Mouse (Mus musculus) hindbrain, embryonic 15.5 days (tissue): ENCODE measurements around the gene Gjd2. TPM values are rescaled to one million over a fixed set of nuclear protein-coding genes. Genes with fewer than 3 reads are reported as not detected.

ENCODE experiments used
- ATAC-seq: fragments of 200-750 bp; cut with Nextera tagmentation; 2 replicates; pipeline ENCODE4 v1.8.0; 2017; ENCODE audit warnings: low read depth, moderate number of reproducible peaks, moderate TSS enrichment; ENCODE audit not compliant: low FRiP score
- H3K27ac ChIP-seq: fragments of 300-500 bp; sonication (generic); replicated peaks from 2 replicates; pipeline ENCODE4 v1.5.1; 2015; ENCODE audit warnings: mild to moderate bottlenecking, inconsistent platforms
- H3K27me3 ChIP-seq: fragments of 300-500 bp; sonication (generic); 2 replicates; pipeline ENCODE4 v1.6.1; 2015; ENCODE audit warnings: control low read depth, inconsistent platforms
- H3K36me3 ChIP-seq: fragments of 300-500 bp; sonication (generic); 2 replicates; pipeline ENCODE4 v1.6.1; 2015; ENCODE audit warnings: control low read depth, inconsistent platforms
- H3K4me1 ChIP-seq: fragments of 300-500 bp; sonication (generic); replicated peaks from 2 replicates; pipeline ENCODE4 v1.6.1; 2015; ENCODE audit warnings: control low read depth, inconsistent platforms
- H3K4me2 ChIP-seq: fragments of 300-500 bp; sonication (generic); 2 replicates; pipeline ENCODE4 v1.6.1; 2015; ENCODE audit warnings: moderate library complexity, mild to moderate bottlenecking, inconsistent platforms
- H3K4me3 ChIP-seq: fragments of 300-500 bp; sonication (generic); 2 replicates; pipeline ENCODE4 v1.5.1; 2015; ENCODE audit warnings: mild to moderate bottlenecking, inconsistent platforms
- H3K9ac ChIP-seq: fragments of 300-500 bp; sonication (generic); 2 replicates; pipeline ENCODE4 v1.6.1; 2015; ENCODE audit warnings: inconsistent platforms
- H3K9me3 ChIP-seq: fragments of 300-500 bp; sonication (generic); 2 replicates; pipeline ENCODE4 v1.6.1; 2016; ENCODE audit warnings: control low read depth, inconsistent platforms
- WGBS: fragments of 180-500 bp; shearing (Covaris S2); methylation state at CpG from one replicate; pipeline ENCODE4 v1.1.7; 2015; 5-methylcytosine and 5-hydroxymethylcytosine counted together
- polyA plus RNA-seq: library from polyadenylated mRNA; unstranded; fragments of >200 nt; fragmentation: Nextera tagmentation; extraction: Ambion mirVana; gene quantifications from 2 replicates; pipeline ENCODE4 v1.2.1, GENCODE M21; 2015

The Gjd2 gene
- 10.9 and 11.8 TPM in 2 replicates for polyA plus RNA-seq

GRCm38 (mm10) chr2:114013295-114013771, at the start of gene Gjd2:
Gene Gjd2 (minus strand): TSS chr2:114013619.
- peak; percentile 84 for ATAC-seq
- no peaks in the 10 kb centered on the region for H3K27me3 ChIP-seq
- peak within 1 kb of the TSS; percentile 87 for H3K27ac ChIP-seq
- H3K9me3 ChIP-seq = no peaks in the 10 kb centered on the region
- WGBS = under 1% methylated on average over 59 of the region's 60 CpGs
- peak within 1 kb of the TSS; percentile 82 for H3K4me2 ChIP-seq
- peaks cover 17% of the 10 kb centered on the region for H3K4me1 ChIP-seq
- peak within 1 kb of the TSS; percentile 86 for H3K4me3 ChIP-seq
- H3K9ac ChIP-seq = peak within 1 kb of the TSS; percentile 93
- no peaks in the 10 kb centered on the region for H3K36me3 ChIP-seq

GRCm38 (mm10) chr2:114060071-114060591, 46.7 kb upstream of the Gjd2 start:
- no peak overlapping the region for H3K27ac ChIP-seq
- no peak overlapping the region for H3K4me2 ChIP-seq
- no peaks in the 10 kb centered on the region for H3K9me3 ChIP-seq
- no peaks in the 10 kb centered on the region for H3K36me3 ChIP-seq
- ATAC-seq = no peak
- no peaks in the 10 kb centered on the region for H3K27me3 ChIP-seq
- 37% methylated on average over 6 of the region's 6 CpGs for WGBS
- no peak overlapping the region for H3K4me3 ChIP-seq
- no peaks in the 10 kb centered on the region for H3K4me1 ChIP-seq
- H3K9ac ChIP-seq = no peak overlapping the region

DNA sequence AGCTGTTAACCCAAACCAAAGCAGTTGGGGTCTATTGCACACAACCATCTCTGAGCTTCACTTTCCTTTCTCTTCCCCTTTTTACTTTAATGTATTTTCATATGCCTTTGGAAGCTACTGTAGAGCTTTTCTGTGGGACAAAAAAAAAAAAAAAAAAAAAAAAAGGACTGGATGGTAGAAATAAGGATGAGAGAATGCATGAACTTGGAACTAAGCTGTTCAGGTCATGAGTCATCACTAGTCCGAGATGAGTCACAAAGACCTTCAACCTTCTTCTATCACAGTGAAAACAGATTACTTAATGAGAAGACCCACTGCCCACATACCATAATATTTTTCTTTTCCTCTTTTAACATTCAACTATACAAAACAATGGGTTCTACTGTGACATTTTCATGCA, 46.2 kb upstream of the Gjd2 start:
- Histone ChIP-seq H3K9ac (no peak overlapping the region), H3K4me3 (no peak overlapping the region), H3K27ac (no peak overlapping the region), H3K4me2 (no peak overlapping the region), H3K36me3 (no peaks in the 10 kb centered on the region), H3K4me1 (no peaks in the 10 kb centered on the region), H3K27me3 (no peaks in the 10 kb centered on the region), H3K9me3 (no peaks in the 10 kb centered on the region)
- no peak for ATAC-seq
- 71% methylated on average over 1 of the region's 1 CpGs for WGBS

DNA sequence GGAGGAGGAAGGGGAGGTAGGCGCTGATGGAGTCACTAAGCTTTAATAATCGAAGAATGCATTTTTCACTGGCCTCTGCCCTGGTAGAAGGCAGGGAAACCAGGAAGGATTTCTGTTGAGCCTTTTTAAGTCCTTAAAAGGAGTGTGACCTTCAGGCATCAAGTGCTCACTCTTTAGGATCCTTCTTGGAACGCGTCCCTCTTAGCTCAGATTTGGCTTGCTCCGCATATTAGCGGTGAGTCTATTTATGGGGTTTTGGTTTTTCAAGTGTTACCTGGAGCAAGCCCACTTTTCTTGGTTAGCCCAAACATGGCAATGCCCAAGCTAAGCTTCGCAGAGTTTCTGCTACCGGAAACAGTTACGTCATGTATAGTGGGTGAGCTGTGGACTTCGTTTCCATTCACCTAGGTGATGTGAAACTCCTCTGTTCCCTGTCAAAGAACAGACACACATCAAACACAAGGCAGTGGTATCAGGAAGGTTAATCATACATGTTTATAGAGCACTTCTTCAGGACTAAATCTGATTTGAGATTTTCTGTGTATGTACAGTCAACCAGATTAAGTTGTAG, 44.9 kb upstream of the Gjd2 start:
- H3K27ac ChIP-seq = no peak overlapping the region
- ATAC-seq = no peak
- no peak overlapping the region for H3K9ac ChIP-seq
- H3K4me2 ChIP-seq = no peak overlapping the region
- H3K4me3 ChIP-seq = no peak overlapping the region
- 96% methylated on average over 10 of the region's 10 CpGs for WGBS
- H3K9me3 ChIP-seq = no peaks in the 10 kb centered on the region
- H3K4me1 ChIP-seq = no peaks in the 10 kb centered on the region
- no peaks in the 10 kb centered on the region for H3K27me3 ChIP-seq
- no peaks in the 10 kb centered on the region for H3K36me3 ChIP-seq

DNA sequence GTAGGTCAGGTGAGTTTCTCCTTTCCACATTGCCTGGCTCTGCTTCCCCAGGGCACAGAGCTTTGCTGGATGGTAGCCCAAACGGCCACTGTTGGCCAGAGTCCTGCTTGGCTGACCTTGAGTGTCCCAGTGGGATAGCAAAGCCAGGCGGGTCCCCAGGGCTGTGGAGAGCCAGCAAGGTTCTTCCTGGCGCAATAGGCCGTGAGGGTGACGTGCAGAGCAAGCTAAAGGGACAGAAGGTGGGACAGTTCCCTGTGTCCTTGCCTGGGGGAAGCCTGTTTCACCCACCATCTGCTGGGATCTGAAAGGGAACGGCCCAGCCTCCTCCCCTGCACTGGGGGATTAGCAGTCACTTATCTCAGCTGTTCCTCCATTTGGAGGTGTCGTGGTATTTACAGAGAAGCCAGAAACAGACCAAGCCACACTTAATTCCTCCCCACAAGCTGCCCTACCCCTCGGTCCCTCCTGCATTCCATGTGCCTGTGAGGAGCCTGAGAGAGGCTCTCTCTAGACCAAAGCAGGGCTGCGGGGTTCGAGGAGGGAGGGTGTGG, 44.0 kb upstream of the Gjd2 start:
- 39% methylated on average over 10 of the region's 10 CpGs for WGBS
- H3K27ac ChIP-seq = no peak overlapping the region
- no peaks in the 10 kb centered on the region for H3K27me3 ChIP-seq
- no peaks in the 10 kb centered on the region for H3K36me3 ChIP-seq
- no peak overlapping the region for H3K4me3 ChIP-seq
- H3K4me1 ChIP-seq = no peaks in the 10 kb centered on the region
- H3K9me3 ChIP-seq = no peaks in the 10 kb centered on the region
- no peak overlapping the region for H3K9ac ChIP-seq
- 0 out of 2 replicates have a peak overlapping the region, but pooled peaks have one; percentile 3 for H3K4me2 ChIP-seq
- peak; percentile 59; the same call in 1 of the 2 replicates for ATAC-seq

GRCm38 (mm10) chr2:114054129-114054528, 40.7 kb upstream of the Gjd2 start:
- WGBS = 92% methylated on average over 4 of the region's 4 CpGs
- Histone ChIP-seq H3K36me3 (no peaks in the 10 kb centered on the region), H3K4me2 (no peak overlapping the region), H3K9me3 (no peaks in the 10 kb centered on the region), H3K27ac (no peak overlapping the region), H3K27me3 (no peaks in the 10 kb centered on the region), H3K9ac (no peak overlapping the region), H3K4me1 (no peaks in the 10 kb centered on the region), H3K4me3 (no peak overlapping the region)
- ATAC-seq = no peak

- ATAC-seq = no peak
- H3K27me3 ChIP-seq = no peaks in the 10 kb centered on the region
- no peaks in the 10 kb centered on the region for H3K9me3 ChIP-seq
- no peak within 1 kb of the TSS for H3K9ac ChIP-seq
- 0 out of 2 replicates have a peak within 1 kb of the TSS, but pooled peaks have one; percentile 8 for H3K4me2 ChIP-seq
- H3K36me3 ChIP-seq = no peaks in the 10 kb centered on the region
- no peak within 1 kb of the TSS for H3K27ac ChIP-seq
- H3K4me1 ChIP-seq = no peaks in the 10 kb centered on the region
- WGBS = 37% methylated on average over 13 of the region's 14 CpGs
- no peak within 1 kb of the TSS for H3K4me3 ChIP-seq
Observed at GRCm38 (mm10) chr2:114052696-114053598, 39.5 kb upstream of the Gjd2 start, which contains the start of gene Actc1. Gene Actc1 (minus strand): TSS chr2:114053548.

GRCm38 (mm10) chr2:114051871-114052241, 38.4 kb upstream of the Gjd2 start:
- Histone ChIP-seq H3K9me3 (no peaks in the 10 kb centered on the region), H3K4me3 (no peak overlapping the region), H3K27ac (no peak overlapping the region), H3K9ac (no peak overlapping the region), H3K4me2 (no peak overlapping the region), H3K36me3 (no peaks in the 10 kb centered on the region), H3K27me3 (no peaks in the 10 kb centered on the region), H3K4me1 (no peaks in the 10 kb centered on the region)
- 92% methylated on average over 14 of the region's 14 CpGs for WGBS
- ATAC-seq = no peak

DNA sequence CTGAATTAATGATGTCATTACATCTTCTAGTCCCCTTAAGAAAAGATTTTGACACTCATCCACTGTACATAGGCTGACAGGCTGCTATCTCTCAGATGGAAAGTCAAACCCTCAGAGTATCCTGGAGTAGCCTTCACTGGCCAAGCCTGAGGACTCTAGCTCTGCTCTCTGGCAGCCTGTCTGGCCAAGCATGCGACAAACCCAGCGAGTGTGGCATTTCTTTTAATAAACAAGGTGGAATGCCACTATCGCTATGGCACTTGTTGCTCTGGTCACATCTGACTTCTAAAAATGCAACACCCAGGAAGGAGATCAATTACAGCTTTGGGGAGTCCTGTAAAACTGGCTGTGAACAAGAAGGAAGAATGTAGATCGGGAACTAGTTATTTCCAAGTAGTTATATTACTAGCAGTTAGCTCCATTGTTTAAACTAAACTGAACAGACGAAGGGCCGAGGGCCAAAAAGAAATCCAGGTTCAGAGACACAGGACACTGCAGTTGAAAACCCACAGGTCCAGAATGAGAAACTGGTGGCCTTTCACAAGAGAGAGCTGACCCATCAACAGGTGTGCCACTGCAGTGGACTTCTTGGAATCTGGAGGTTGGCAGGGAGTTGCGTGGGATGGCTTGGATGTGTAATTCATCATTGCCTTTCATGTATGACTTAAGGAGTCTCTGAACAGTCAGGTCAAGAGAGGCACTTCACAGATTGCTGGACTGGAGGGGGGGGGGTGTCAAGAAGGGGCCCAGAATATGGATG, 37.9 kb upstream of the Gjd2 start:
- ATAC-seq = no peak
- Histone ChIP-seq H3K27ac (no peak overlapping the region), H3K36me3 (no peaks in the 10 kb centered on the region), H3K4me2 (no peak overlapping the region), H3K9ac (no peak overlapping the region), H3K4me3 (no peak overlapping the region), H3K9me3 (no peaks in the 10 kb centered on the region), H3K4me1 (no peaks in the 10 kb centered on the region), H3K27me3 (no peaks in the 10 kb centered on the region)
- WGBS = 90% methylated on average over 7 of the region's 7 CpGs

DNA sequence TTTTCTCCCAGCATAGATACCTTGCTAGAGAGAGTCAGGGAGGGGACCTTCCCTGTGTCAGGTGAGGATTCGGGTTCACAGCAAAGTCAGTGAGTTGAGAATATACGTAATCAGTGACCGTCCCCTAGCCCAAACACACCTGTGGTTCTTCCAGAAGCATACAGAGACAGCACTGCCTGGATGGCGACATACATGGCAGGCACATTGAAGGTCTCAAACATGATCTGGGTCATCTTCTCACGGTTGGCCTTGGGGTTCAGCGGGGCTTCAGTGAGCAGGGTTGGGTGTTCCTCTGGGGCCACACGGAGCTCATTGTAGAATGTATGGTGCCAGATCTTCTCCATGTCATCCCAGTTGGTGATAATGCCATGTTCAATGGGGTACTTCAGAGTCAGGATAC, 36.7 kb upstream of the Gjd2 start:
- Histone ChIP-seq H3K27me3 (no peaks in the 10 kb centered on the region), H3K36me3 (no peaks in the 10 kb centered on the region), H3K9ac (no peak overlapping the region), H3K4me3 (no peak overlapping the region), H3K4me1 (no peaks in the 10 kb centered on the region), H3K27ac (no peak overlapping the region), H3K9me3 (no peaks in the 10 kb centered on the region), H3K4me2 (no peak overlapping the region)
- no peak for ATAC-seq
- WGBS = 96% methylated on average over 7 of the region's 7 CpGs

- Histone ChIP-seq H3K9ac (no peak overlapping the region), H3K4me2 (no peak overlapping the region), H3K4me1 (no peaks in the 10 kb centered on the region), H3K27me3 (no peaks in the 10 kb centered on the region), H3K9me3 (no peaks in the 10 kb centered on the region), H3K36me3 (no peaks in the 10 kb centered on the region), H3K4me3 (no peak overlapping the region), H3K27ac (no peak overlapping the region)
- ATAC-seq = no peak
- 95% methylated on average over 7 of the region's 7 CpGs for WGBS
Observed at GRCm38 (mm10) chr2:114049372-114049771, 36.0 kb upstream of the Gjd2 start.
